Mouse (Mus musculus) left cerebral cortex, postnatal 25 days (tissue): ENCODE results near the gene Nkain4. TPM values are rescaled to one million over a fixed set of nuclear protein-coding genes. Genes with fewer than 3 reads are reported as not detected.

Experiments
- DNase-seq, 2 experiments: peaks; one replicate each; pipeline ENCODE4 v3.0.0; 2022; ENCODE audit warnings: low spot score in 2 of 2, mixed read lengths in 1 of 2
- intact Hi-C: fragments of 180-260 bp; cut with DNase I; formaldehyde crosslinking; loops from one replicate; pipeline ENCODE4 v1.15.1; 2025
- microRNA-seq, 2 experiments: library from miRNA; unstranded; fragments of <30 nt; microRNA quantifications; one replicate each; pipeline ENCODE4 v1.2.0; 2022
- total RNA-seq, 2 experiments: library from RNA; stranded (reverse); gene quantifications; 2 replicates each; pipeline ENCODE4 v1.2.3; 2021

Gene Nkain4
- total RNA-seq, 2 experiments from 2014 or later = 36.0 to 37.9 TPM

- peak; percentile 51 to 72 for DNase-seq
- intact Hi-C loops = loop anchor here (5.0 kb wide), 1 partner anchor 175 kb away; no protein-coding TSS in a partner anchor
These were observed 57.5 kb downstream of the Nkain4 start for GRCm38 (mm10) chr2:180896819-180897625.

DNA sequence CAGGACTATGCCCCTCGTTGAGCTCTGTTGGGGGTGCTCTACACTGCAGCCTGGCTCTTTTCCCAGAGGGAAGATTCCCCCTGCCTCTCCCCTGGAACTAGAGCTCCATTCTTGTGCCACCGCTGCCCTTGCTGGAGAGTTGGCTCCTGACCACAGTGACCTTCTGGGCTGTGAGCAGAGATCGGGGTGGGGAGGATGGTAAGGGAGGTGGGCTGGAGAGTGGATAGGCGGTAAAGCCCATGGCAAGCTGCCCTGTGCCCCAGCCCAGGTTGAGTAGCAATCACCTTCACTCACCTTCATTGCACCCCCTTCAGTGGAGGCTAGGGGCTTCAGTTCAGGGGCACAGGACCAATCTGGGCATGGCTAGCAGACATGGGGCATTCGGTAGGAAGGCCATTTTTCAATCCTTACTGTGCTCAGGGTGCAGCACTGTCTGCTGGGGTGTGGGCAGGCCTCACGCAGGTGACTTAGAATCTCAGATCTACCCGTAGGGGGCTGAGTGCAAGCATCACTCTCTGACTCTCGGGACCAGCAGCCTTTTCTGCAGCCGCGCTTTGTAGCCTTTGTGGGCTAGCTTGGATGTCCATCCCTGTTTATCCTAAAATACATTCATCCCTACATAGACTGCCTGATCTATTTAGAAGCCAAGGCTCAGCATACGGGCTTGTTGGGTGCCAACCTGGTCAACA, 58.5 kb downstream of the Nkain4 start:
- intact Hi-C loops = loop anchor here (5.0 kb wide), 1 partner anchor 176 kb away; no protein-coding TSS in a partner anchor
- peak; percentile 48 to 55 for DNase-seq

GRCm38 (mm10) chr2:180895321-180895720, 59.2 kb downstream of the Nkain4 start:
- DNase-seq = peak in 1 of 2 experiments; percentile 53
- intact Hi-C loops = loop anchor here (5.0 kb wide), 1 partner anchor 177 kb away; no protein-coding TSS in a partner anchor

- peak; percentile 92 to 98 for DNase-seq
- intact Hi-C loops = loop anchor here (5.0 kb wide), 1 partner anchor 178 kb away; no protein-coding TSS in a partner anchor
These were observed 59.8 kb downstream of the Nkain4 start for GRCm38 (mm10) chr2:180894734-180895133.

DNA sequence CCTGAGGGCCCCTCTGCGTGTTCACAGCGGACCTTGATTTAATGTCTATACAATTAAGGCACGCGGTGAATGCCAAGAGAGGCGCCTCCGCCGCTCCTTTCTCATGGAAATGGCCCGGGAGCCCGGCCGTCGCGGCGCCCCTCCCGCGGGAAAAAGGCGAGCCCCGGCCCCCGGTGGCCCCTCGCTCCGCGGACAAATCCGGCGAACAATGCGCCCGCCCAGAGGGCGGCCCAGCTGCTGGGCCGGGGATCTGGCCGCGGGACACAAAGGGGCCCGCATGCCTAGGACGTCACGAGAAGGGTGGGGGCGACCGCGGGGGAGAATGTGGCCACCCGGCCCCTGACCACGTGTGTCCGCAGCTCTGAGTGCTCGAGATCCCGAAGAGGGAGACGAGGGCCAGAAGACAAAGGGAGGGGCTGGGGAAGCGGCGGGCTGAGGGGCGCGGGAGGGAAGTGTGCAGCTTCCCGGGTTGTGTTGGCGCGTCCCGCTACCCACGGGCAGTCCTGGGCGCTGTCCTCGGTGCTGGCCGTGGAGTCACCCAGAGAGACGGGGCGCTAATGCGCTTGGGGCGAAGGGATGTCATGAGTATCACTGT, 60.4 kb downstream of the Nkain4 start:
- DNase-seq = peak; percentile 41 to 55
- intact Hi-C loops = no loop called here

DNA sequence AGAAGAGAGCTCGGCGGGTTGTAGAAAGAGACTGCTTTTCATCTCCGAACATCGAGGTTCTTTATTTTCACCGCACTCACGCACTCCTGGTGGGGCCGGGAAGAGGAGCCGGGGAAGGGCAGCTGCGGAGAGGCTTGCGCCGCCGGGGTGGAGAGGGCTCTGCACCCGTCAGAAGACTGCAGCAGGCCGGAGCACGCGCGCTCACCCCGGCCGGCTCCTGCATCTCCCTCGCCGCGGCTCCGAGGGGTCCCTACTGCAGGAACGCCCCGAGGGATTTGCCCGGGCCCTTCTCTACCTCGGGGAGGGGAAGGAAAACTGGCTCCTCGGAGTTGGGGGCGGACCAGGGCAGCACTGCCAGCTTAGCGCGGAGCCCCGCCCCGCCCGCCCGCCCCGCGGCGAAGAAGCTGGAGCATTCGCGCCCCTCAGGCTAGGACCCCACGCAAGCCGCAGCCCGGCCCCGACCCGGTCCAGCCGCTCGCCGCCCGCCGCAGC, 60.9 kb downstream of the Nkain4 start:
- DNase-seq = peak; percentile 45 to 62
- intact Hi-C loops = loop anchor here (1.0 kb wide), 1 partner anchor 68 kb away; no protein-coding TSS in a partner anchor

DNA sequence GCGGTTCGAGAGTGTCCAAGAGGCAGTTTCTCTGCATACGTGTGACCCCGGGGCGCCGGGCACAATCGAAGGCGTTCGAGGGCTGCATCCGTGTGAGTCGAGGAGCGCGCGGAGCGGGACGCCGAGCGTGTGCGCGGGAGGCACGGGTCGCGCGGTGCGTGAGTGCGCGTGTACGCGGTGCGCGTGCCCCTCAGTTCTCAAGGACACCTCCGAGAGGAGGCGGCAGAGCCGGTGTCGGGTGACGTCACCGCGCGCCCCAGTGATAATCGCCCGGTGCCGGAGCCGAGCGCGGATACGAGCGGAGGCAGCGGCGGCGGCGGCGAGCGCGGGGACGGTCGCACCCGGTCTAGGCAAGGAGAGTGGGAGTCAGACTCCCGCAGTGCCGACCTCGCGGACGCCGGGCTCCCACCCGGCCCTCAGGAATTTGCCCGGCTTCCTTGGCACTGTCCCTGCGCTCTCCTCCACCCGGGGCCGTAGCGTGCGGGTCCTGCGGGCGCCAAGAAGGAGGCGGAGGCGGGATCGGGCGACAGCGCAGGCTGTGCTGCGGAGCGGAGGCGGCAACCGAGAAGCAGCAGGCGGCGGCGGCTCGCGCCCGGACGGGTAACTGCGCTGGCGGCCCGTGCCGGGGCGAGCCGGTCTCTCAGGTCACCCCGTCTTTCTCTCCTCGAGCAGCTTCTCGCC, 61.5 kb downstream of the Nkain4 start:
- intact Hi-C loops = loop anchor here (1.0 kb wide), 1 partner anchor 68 kb away; no protein-coding TSS in a partner anchor
- peak; percentile 95 to 96 for DNase-seq

DNA sequence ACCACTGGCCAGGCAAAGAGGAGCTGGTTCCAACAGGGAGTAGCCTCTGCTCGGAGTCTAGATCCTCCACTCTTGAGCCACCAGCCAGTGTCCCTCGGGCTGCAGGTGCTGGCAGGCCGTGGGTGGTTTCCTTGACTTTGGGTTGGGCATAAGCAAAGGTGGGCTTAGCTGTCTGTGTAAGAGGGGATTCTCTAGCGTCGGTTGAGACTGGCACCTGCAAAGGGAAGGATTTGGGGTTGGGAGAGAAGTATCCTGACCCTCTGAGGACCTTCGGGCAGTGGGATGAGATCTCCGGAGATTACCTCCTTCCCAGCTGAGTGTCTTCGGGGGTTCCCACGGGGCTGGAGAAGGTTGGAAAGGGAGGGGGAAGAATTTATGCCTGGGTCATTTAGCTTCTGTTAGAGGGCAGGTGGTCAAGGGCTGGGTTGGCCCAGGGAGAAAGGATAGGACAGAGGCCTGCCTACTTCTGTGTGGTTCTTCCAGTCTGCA, 62.6 kb downstream of the Nkain4 start:
- intact Hi-C loops = no loop called here
- DNase-seq = no peak

- DNase-seq = peak; percentile 81 to 93
- intact Hi-C loops = no loop called here
These were observed 63.2 kb downstream of the Nkain4 start for GRCm38 (mm10) chr2:180891075-180891834.

DNA sequence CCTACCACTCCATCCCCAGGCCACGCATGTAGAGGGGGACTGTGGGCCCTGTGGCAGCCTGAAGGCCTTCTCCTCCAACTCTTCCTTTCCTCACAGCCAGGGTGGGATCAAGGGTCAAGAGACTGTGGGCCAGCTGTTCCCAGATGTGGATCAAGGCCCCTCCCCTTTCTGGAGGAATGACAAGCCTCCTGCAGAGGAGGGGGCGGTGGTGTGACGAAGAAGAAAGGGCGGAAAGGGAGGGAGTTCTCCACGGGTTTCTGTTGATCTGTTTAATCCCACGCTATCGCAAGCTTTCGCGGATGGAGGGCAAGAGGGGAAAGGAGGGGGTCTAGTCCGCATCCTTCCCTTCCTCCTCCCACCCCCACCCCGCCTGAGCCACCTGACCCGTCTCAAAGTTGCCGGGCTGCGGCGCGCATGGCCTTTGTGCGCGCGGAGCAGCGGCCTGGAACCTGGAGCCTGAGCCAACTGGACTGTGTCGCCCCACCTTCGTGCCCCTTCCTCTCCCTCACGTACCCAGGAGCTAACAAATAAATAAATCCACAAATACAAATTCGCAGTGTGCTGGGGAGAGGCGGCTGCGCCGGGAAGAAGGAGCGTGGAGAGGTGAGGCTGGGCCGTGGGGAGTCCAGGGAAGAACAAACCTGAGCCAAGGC, 64.0 kb downstream of the Nkain4 start:
- peak in 1 of 2 experiments; percentile 33 for DNase-seq
- intact Hi-C loops = no loop called here

GRCm38 (mm10) chr2:180889921-180890280, 64.6 kb downstream of the Nkain4 start:
- intact Hi-C loops = no loop called here
- DNase-seq = no peak

- intact Hi-C loops = no loop called here
- no peak for DNase-seq
These were observed 65.1 kb downstream of the Nkain4 start for GRCm38 (mm10) chr2:180889271-180889920.

- intact Hi-C loops = no loop called here
- DNase-seq = no peak
These were observed 69.2 kb downstream of the Nkain4 start for GRCm38 (mm10) chr2:180885270-180885669.

Small RNA genes within 50 kb of the gene (microRNA-seq; reads per million reads assigned to microRNA genes)
- 1.3 to 2.2 reads per million in 2 experiments for gene Mir124a-3

Other genes with a start within 250 kb of the Nkain4 start
- gene Dido1, start 244.7 kb downstream of the Nkain4 start, total RNA-seq = 10 to 100 TPM; 54.3 to 55.6 TPM
- gene Gid8, start 244.6 kb downstream of the Nkain4 start, total RNA-seq = 10 to 100 TPM; 62.4 to 64.9 TPM
- under 1 TPM; 0.30 to 0.53 TPM for gene Slc17a9, start 229.4 kb downstream of the Nkain4 start, total RNA-seq
- under 1 TPM in 1 of 2 experiments, not detected in 1; 0.16 TPM for gene Bhlhe23, start 177.8 kb downstream of the Nkain4 start, total RNA-seq
- gene Ythdf1, start 33.8 kb downstream of the Nkain4 start, total RNA-seq = 10 to 100 TPM; 60.6 to 62.8 TPM
- gene Birc7, start 25.7 kb downstream of the Nkain4 start, total RNA-seq = not detected
- 100 to 1,000 TPM; 139 to 147 TPM for gene Arfgap1, start 12.5 kb upstream of the Nkain4 start, total RNA-seq
- 1 to 10 TPM; 1.2 to 2.0 TPM for gene Col20a1, start 31.8 kb upstream of the Nkain4 start, total RNA-seq
- 10 to 100 TPM; 31.2 to 38.2 TPM for gene Chrna4, start 88.8 kb upstream of the Nkain4 start, total RNA-seq
- gene Kcnq2, start 180.6 kb upstream of the Nkain4 start, total RNA-seq = 100 to 1,000 TPM; 227 to 240 TPM
- 1,000 to 10,000 TPM; 1,322 to 1,385 TPM for gene Eef1a2, start 202.3 kb upstream of the Nkain4 start, total RNA-seq
- 10 to 100 TPM; 95.9 to 97.3 TPM for gene Ppdpf, start 232.5 kb upstream of the Nkain4 start, total RNA-seq
- gene Ptk6, start 248.1 kb upstream of the Nkain4 start, total RNA-seq = under 1 TPM in 1 of 2 experiments, not detected in 1; 0.09 TPM